Mouse (Mus musculus) heart, postnatal 0 days (tissue): ENCODE measurements at regions not wholly inside any gene's neighbourhood (a gene's known extent, or its start where the extent isn't known, plus 50 kb on each side); places are given as distances from the start of the nearest gene placed in this dataset.

Experiments
- CTCF ChIP-seq: IDR thresholded peaks from 2 replicates; pipeline ENCODE4 v1.5.1; 2016; ENCODE audit warnings: antibody characterized with exemption, control low read depth, low read depth
- EP300 ChIP-seq: IDR thresholded peaks from 2 replicates; pipeline ENCODE4 v1.6.1; 2016; ENCODE audit warnings: antibody characterized with exemption, low read depth

- TF ChIP-seq CTCF (no peak), EP300 (no peak; the same call in 1 of the 2 replicates)
Observed at GRCm38 (mm10) chr2:81885438-81885837, 167.6 kb upstream of the Zfp804a start.
